Mouse (Mus musculus): Measurements from ENCODE around the gene Myo1b. TPM values are rescaled to one million over a fixed set of nuclear protein-coding genes. Genes with fewer than 3 reads are reported as not detected.
A peak's percentile ranks its signal among the peaks of the same experiment; 100 is the strongest.

Myo1b gene
- total and polyA plus RNA-seq, 3 experiments, result 5.5 to 30.1 (median 29.6) TPM

GRCm38 (mm10) chr1:51789269-51789668 is 126.6 kb downstream of the Myo1b start:
- peak overlapping the region; percentile 47 for H3K27ac ChIP-seq
- TF ChIP-seq CTCF (IDR thresholded peaks at IDR 0.05), result no peak
- no peak for TF ChIP-seq EP300 (IDR thresholded peaks at IDR 0.05; ENCODE audit: insufficient read depth, low read depth, low read length)
- no peak for TF ChIP-seq POLR2A (IDR thresholded peaks at IDR 0.05; ENCODE audit: insufficient read depth, low read depth, low read length)
- peak; percentile 20 to 25 for DNase-seq
- intact Hi-C loops (cut with DNase I), result no loop called here
- 31% methylated on average over 6 of the region's 6 CpGs for WGBS
- H3K4me3 ChIP-seq, result no peak overlapping the region
- H3K36me3 ChIP-seq (ENCODE audit: control insufficient read depth, insufficient read depth, low read length), result peaks cover 2% of the 10 kb centered on the region; the same call in 1 of the 2 replicates
- 0 out of 2 replicates have a peak overlapping the region, but pooled peaks have one; percentile 20 for H3K9ac ChIP-seq (ENCODE audit: low read depth, low read length)
- peaks cover 4% of the 10 kb centered on the region for H3K4me1 ChIP-seq (ENCODE audit: control insufficient read depth, insufficient read depth, low read length)
- no peaks in the 10 kb centered on the region for H3K79me2 ChIP-seq (replicated peaks; ENCODE audit: control insufficient read depth, insufficient read depth, low read length)
- H3K27me3 ChIP-seq (ENCODE audit: control insufficient read depth, insufficient read depth, low read length), result no peaks in the 10 kb centered on the region

GRCm38 (mm10) chr1:51782091-51782490 is 133.8 kb downstream of the Myo1b start:
- 55% methylated on average over 6 of the region's 6 CpGs for WGBS
- DNase-seq, result no peak
- intact Hi-C loops (cut with DNase I), result no loop called here

GRCm38 (mm10) chr1:51780357-51780756 is 135.5 kb downstream of the Myo1b start:
- peaks cover 8% of the 10 kb centered on the region for H3K4me1 ChIP-seq (ENCODE audit: control insufficient read depth, insufficient read depth, low read length)
- peak overlapping the region; percentile 92 for H3K27ac ChIP-seq
- DNase-seq, result peak; percentile 42 to 65
- no peaks in the 10 kb centered on the region for H3K27me3 ChIP-seq (ENCODE audit: control insufficient read depth, insufficient read depth, low read length)
- TF ChIP-seq CTCF (IDR thresholded peaks at IDR 0.05), result no peak
- TF ChIP-seq POLR2A (IDR thresholded peaks at IDR 0.05; ENCODE audit: insufficient read depth, low read depth, low read length), result peak; percentile 63; the same call in 1 of the 2 replicates
- peak; percentile 92 for TF ChIP-seq EP300 (IDR thresholded peaks at IDR 0.05; ENCODE audit: insufficient read depth, low read depth, low read length)
- no peaks in the 10 kb centered on the region; the same call in 1 of the 2 replicates for H3K79me2 ChIP-seq (replicated peaks; ENCODE audit: control insufficient read depth, insufficient read depth, low read length)
- intact Hi-C loops (cut with DNase I), result loop anchor here (1.0 to 2.0 kb wide), 3 partner anchors 57 to 134 kb away; no protein-coding TSS in a partner anchor
- peaks cover 17% of the 10 kb centered on the region for H3K36me3 ChIP-seq (ENCODE audit: control insufficient read depth, insufficient read depth, low read length)
- no peak overlapping the region for H3K9ac ChIP-seq (ENCODE audit: low read depth, low read length)
- no peak overlapping the region; the same call in 1 of the 2 replicates for H3K4me3 ChIP-seq

More at GRCm38 (mm10) chr1:51782091-51782490, 133.8 kb downstream of the Myo1b start:
- Histone ChIP-seq H3K27ac (peak overlapping the region; percentile 92; the same call in 1 of the 2 replicates), H3K4me3 (no peak overlapping the region), H3K9ac (ENCODE audit: low read depth, low read length) (no peak overlapping the region), H3K36me3 (ENCODE audit: control insufficient read depth, insufficient read depth, low read length) (peaks cover 17% of the 10 kb centered on the region), H3K79me2 (replicated peaks; ENCODE audit: control insufficient read depth, insufficient read depth, low read length) (no peaks in the 10 kb centered on the region), H3K4me1 (ENCODE audit: control insufficient read depth, insufficient read depth, low read length) (peaks cover 8% of the 10 kb centered on the region), H3K27me3 (ENCODE audit: control insufficient read depth, insufficient read depth, low read length) (no peaks in the 10 kb centered on the region)
- TF ChIP-seq CTCF (IDR thresholded peaks at IDR 0.05) (no peak), POLR2A (IDR thresholded peaks at IDR 0.05; ENCODE audit: insufficient read depth, low read depth, low read length) (no peak), EP300 (IDR thresholded peaks at IDR 0.05; ENCODE audit: insufficient read depth, low read depth, low read length) (no peak)

GRCm38 (mm10) chr1:51778241-51778640 is 137.6 kb downstream of the Myo1b start:
- Histone ChIP-seq H3K9ac (ENCODE audit: low read depth, low read length) (no peak overlapping the region), H3K27me3 (ENCODE audit: control insufficient read depth, insufficient read depth, low read length) (no peaks in the 10 kb centered on the region), H3K79me2 (replicated peaks; ENCODE audit: control insufficient read depth, insufficient read depth, low read length) (no peaks in the 10 kb centered on the region; the same call in 1 of the 2 replicates), H3K27ac (peak overlapping the region; percentile 92), H3K36me3 (ENCODE audit: control insufficient read depth, insufficient read depth, low read length) (peaks cover 17% of the 10 kb centered on the region), H3K4me1 (ENCODE audit: control insufficient read depth, insufficient read depth, low read length) (peaks cover 8% of the 10 kb centered on the region), H3K4me3 (no peak overlapping the region)
- TF ChIP-seq EP300 (IDR thresholded peaks at IDR 0.05; ENCODE audit: insufficient read depth, low read depth, low read length) (no peak), POLR2A (IDR thresholded peaks at IDR 0.05; ENCODE audit: insufficient read depth, low read depth, low read length) (no peak), CTCF (IDR thresholded peaks at IDR 0.05) (no peak)
- WGBS, result 59% methylated on average over 7 of the region's 7 CpGs
- DNase-seq, result peak in 1 of 2 experiments; percentile 9
- intact Hi-C loops (cut with DNase I), result no loop called here

GRCm38 (mm10) chr1:51770504-51770871 is 145.4 kb downstream of the Myo1b start:
- no peaks in the 10 kb centered on the region for H3K4me1 ChIP-seq (ENCODE audit: control insufficient read depth, insufficient read depth, low read length)
- no peaks in the 10 kb centered on the region for H3K79me2 ChIP-seq (replicated peaks; ENCODE audit: control insufficient read depth, insufficient read depth, low read length)
- H3K27ac ChIP-seq, result no peak overlapping the region; the same call in 1 of the 2 replicates
- no peak overlapping the region for H3K4me3 ChIP-seq
- 61% methylated on average over 5 of the region's 5 CpGs for WGBS
- intact Hi-C loops (cut with DNase I), result no loop called here
- no peak for TF ChIP-seq POLR2A (IDR thresholded peaks at IDR 0.05; ENCODE audit: insufficient read depth, low read depth, low read length)
- TF ChIP-seq EP300 (IDR thresholded peaks at IDR 0.05; ENCODE audit: insufficient read depth, low read depth, low read length), result no peak
- no peak for TF ChIP-seq CTCF (IDR thresholded peaks at IDR 0.05)
- no peak for DNase-seq
- H3K36me3 ChIP-seq (ENCODE audit: control insufficient read depth, insufficient read depth, low read length), result no peaks in the 10 kb centered on the region
- no peak overlapping the region for H3K9ac ChIP-seq (ENCODE audit: low read depth, low read length)
- H3K27me3 ChIP-seq (ENCODE audit: control insufficient read depth, insufficient read depth, low read length), result no peaks in the 10 kb centered on the region

- no peak overlapping the region for H3K4me3 ChIP-seq
- intact Hi-C loops (cut with DNase I), result no loop called here
- WGBS, result 85% methylated on average over 12 of the region's 12 CpGs
- no peaks in the 10 kb centered on the region for H3K79me2 ChIP-seq (replicated peaks; ENCODE audit: control insufficient read depth, insufficient read depth, low read length)
- TF ChIP-seq CTCF (IDR thresholded peaks at IDR 0.05) (no peak), POLR2A (IDR thresholded peaks at IDR 0.05; ENCODE audit: insufficient read depth, low read depth, low read length) (no peak), EP300 (IDR thresholded peaks at IDR 0.05; ENCODE audit: insufficient read depth, low read depth, low read length) (no peak)
- peak overlapping the region; percentile 26 for H3K27ac ChIP-seq
- DNase-seq, result no peak
- H3K9ac ChIP-seq (ENCODE audit: low read depth, low read length), result no peak overlapping the region
- H3K36me3 ChIP-seq (ENCODE audit: control insufficient read depth, insufficient read depth, low read length), result no peaks in the 10 kb centered on the region
- no peaks in the 10 kb centered on the region for H3K27me3 ChIP-seq (ENCODE audit: control insufficient read depth, insufficient read depth, low read length)
- no peaks in the 10 kb centered on the region for H3K4me1 ChIP-seq (ENCODE audit: control insufficient read depth, insufficient read depth, low read length)
Measured at GRCm38 (mm10) chr1:51769815-51770503, 145.9 kb downstream of the Myo1b start.
